27 mouse cellular contexts compared by ENCODE assay signal in the genomic region with DNA sequence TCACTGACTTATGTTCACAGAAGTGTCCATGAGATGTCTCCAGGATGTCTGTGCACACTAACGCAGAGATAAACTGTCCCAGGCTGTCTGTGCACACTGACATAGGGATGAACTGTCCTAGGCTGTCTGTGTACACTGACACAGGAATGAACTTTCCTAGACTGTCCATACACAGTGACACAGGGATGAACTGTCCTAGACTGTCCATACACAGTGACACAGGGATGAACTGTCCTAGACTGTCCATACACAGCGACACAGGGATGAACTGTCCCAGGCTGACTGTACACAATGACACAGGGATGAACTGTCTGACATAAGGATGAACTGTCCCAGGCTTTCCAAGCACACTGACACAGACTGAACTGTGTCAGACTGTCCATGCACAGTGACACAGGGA.
DNase-seq lines count a peak whose midpoint lies in the region; ATAC-seq and TF ChIP-seq lines count a peak whose summit lies in the region.
"Had no signal": no experiment of that assay in that cellular context is flagged by ENCODE, and none has a peak within 500 bp of the region (broad histone marks: within the 10 kb centered on the region; RNA-seq: fewer than 3 reads in every experiment).

No protein-coding gene starts in this region.

- H3K4me2 ChIP-seq in embryonic facial prominence, embryonic 11.5 days (ENCODE audit: low read depth, low read length) = no peak overlapping the region
- no peak overlapping the region for H3K4me2 ChIP-seq in liver, embryonic 11.5 days
- no peak overlapping the region for H3K4me2 ChIP-seq in embryonic facial prominence, embryonic 12.5 days (replicated peaks)
- no peak overlapping the region for H3K4me2 ChIP-seq in liver, embryonic 14.5 days (ENCODE audit: low read depth)
- H3K4me2 ChIP-seq in midbrain, embryonic 14.5 days (ENCODE audit: low read length) = no peak overlapping the region
- H3K4me2 ChIP-seq: forebrain, embryonic 13.5 days; hindbrain, embryonic 14.5 days; limb, embryonic 15.5 days; neural tube, embryonic 12.5 days had no signal

- no peaks in the 10 kb centered on the region for H3K27me3 ChIP-seq in embryonic facial prominence, embryonic 11.5 days (ENCODE audit: control insufficient read depth, insufficient read depth, low read length)
- no peaks in the 10 kb centered on the region for H3K27me3 ChIP-seq in embryonic facial prominence, embryonic 10.5 days (replicated peaks; ENCODE audit: low read depth, poor library complexity, severe bottlenecking)
- no peaks in the 10 kb centered on the region for H3K27me3 ChIP-seq in liver, embryonic 11.5 days (replicated peaks; ENCODE audit: control insufficient read depth, insufficient read depth, low read length)
- H3K27me3 ChIP-seq in embryonic facial prominence, embryonic 12.5 days = no peaks in the 10 kb centered on the region
- no peaks in the 10 kb centered on the region for H3K27me3 ChIP-seq in liver, embryonic 14.5 days (ENCODE audit: control insufficient read depth, insufficient read depth, low read length)
- H3K27me3 ChIP-seq in midbrain, embryonic 14.5 days (ENCODE audit: control insufficient read depth, insufficient read depth, low read length) = no peaks in the 10 kb centered on the region
- H3K27me3 ChIP-seq: forebrain, embryonic 13.5 days; limb, embryonic 15.5 days; neural tube, embryonic 12.5 days; Patski had no signal

- H3K4me3 ChIP-seq in embryonic facial prominence, embryonic 11.5 days (ENCODE audit: low read depth, low read length) = no peak overlapping the region
- no peak overlapping the region for H3K4me3 ChIP-seq in embryonic facial prominence, embryonic 10.5 days
- no peak overlapping the region for H3K4me3 ChIP-seq in liver, embryonic 11.5 days (ENCODE audit: low read depth, low read length)
- no peak overlapping the region for H3K4me3 ChIP-seq in embryonic facial prominence, embryonic 12.5 days
- no peak overlapping the region for H3K4me3 ChIP-seq in liver, embryonic 14.5 days (ENCODE audit: insufficient read depth in 1 of 2, low read depth in 2 of 2, low read length in 2 of 2)
- no peak overlapping the region for H3K4me3 ChIP-seq in midbrain, embryonic 14.5 days (replicated peaks; ENCODE audit: low read depth, low read length)
- H3K4me3 ChIP-seq: forebrain, embryonic 13.5 days; heart, embryonic 10.5 days; layer of hippocampus, adult 2 months; limb, embryonic 15.5 days; midbrain, embryonic 10.5 days; myocyte; neural tube, embryonic 12.5 days had no signal

- H3K4me1 ChIP-seq in embryonic facial prominence, embryonic 11.5 days (ENCODE audit: control insufficient read depth, insufficient read depth, low read length) = no peaks in the 10 kb centered on the region
- no peaks in the 10 kb centered on the region for H3K4me1 ChIP-seq in embryonic facial prominence, embryonic 10.5 days
- no peaks in the 10 kb centered on the region for H3K4me1 ChIP-seq in liver, embryonic 11.5 days (replicated peaks; ENCODE audit: control insufficient read depth, insufficient read depth, low read length)
- H3K4me1 ChIP-seq in embryonic facial prominence, embryonic 12.5 days = no peaks in the 10 kb centered on the region
- no peaks in the 10 kb centered on the region for H3K4me1 ChIP-seq in liver, embryonic 14.5 days (replicated peaks; ENCODE audit: control insufficient read depth in 2 of 2, insufficient read depth in 2 of 2, low read length in 1 of 2)
- H3K4me1 ChIP-seq in midbrain, embryonic 14.5 days (ENCODE audit: control insufficient read depth, insufficient read depth, low read length) = no peaks in the 10 kb centered on the region
- H3K4me1 ChIP-seq: forebrain, embryonic 13.5 days; heart, embryonic 10.5 days; limb, embryonic 15.5 days; midbrain, embryonic 10.5 days; neural tube, embryonic 12.5 days had no signal

- no peak overlapping the region for H3K27ac ChIP-seq in embryonic facial prominence, embryonic 11.5 days (replicated peaks; ENCODE audit: low read depth, low read length)
- H3K27ac ChIP-seq in embryonic facial prominence, embryonic 10.5 days (replicated peaks) = no peak overlapping the region
- no peak overlapping the region for H3K27ac ChIP-seq in liver, embryonic 11.5 days (ENCODE audit: low read depth, low read length)
- H3K27ac ChIP-seq in embryonic facial prominence, embryonic 12.5 days = no peak overlapping the region
- H3K27ac ChIP-seq in liver, embryonic 14.5 days = no peak overlapping the region
- no peak overlapping the region for H3K27ac ChIP-seq in midbrain, embryonic 14.5 days (replicated peaks; ENCODE audit: low read depth, low read length)
- H3K27ac ChIP-seq: forebrain, embryonic 13.5 days; heart, embryonic 10.5 days; hindbrain, embryonic 14.5 days; layer of hippocampus, adult 2 months; limb, embryonic 15.5 days; midbrain, embryonic 10.5 days; neural tube, embryonic 12.5 days had no signal

- 92% methylated on average over 2 of the region's 2 CpGs for WGBS in embryonic facial prominence, embryonic 11.5 days
- 96% methylated on average over 2 of the region's 2 CpGs for WGBS in embryonic facial prominence, embryonic 10.5 days
- WGBS in liver, embryonic 11.5 days = 92% methylated on average over 2 of the region's 2 CpGs
- WGBS in embryonic facial prominence, embryonic 12.5 days = 90% methylated on average over 2 of the region's 2 CpGs
- WGBS in liver, embryonic 14.5 days (ENCODE audit: insufficient replicate concordance) = 66% methylated on average over 2 of the region's 2 CpGs
- 99% methylated on average over 2 of the region's 2 CpGs for WGBS in midbrain, embryonic 14.5 days

- no peak overlapping the region for H3K9ac ChIP-seq in embryonic facial prominence, embryonic 11.5 days (replicated peaks; ENCODE audit: low read length)
- H3K9ac ChIP-seq in liver, embryonic 11.5 days (ENCODE audit: low read depth, low read length) = no peak overlapping the region
- no peak overlapping the region for H3K9ac ChIP-seq in embryonic facial prominence, embryonic 12.5 days
- H3K9ac ChIP-seq in liver, embryonic 14.5 days (replicated peaks) = no peak overlapping the region
- no peak overlapping the region for H3K9ac ChIP-seq in midbrain, embryonic 14.5 days (replicated peaks; ENCODE audit: low read length)
- H3K9ac ChIP-seq: forebrain, embryonic 13.5 days; hindbrain, embryonic 14.5 days; limb, embryonic 15.5 days; neural tube, embryonic 12.5 days had no signal

- no peaks in the 10 kb centered on the region for H3K36me3 ChIP-seq in embryonic facial prominence, embryonic 11.5 days (replicated peaks; ENCODE audit: control insufficient read depth, insufficient read depth, low read depth, low read length)
- no peaks in the 10 kb centered on the region for H3K36me3 ChIP-seq in embryonic facial prominence, embryonic 10.5 days (replicated peaks)
- H3K36me3 ChIP-seq in liver, embryonic 11.5 days (ENCODE audit: control insufficient read depth, insufficient read depth, low read length) = no peaks in the 10 kb centered on the region
- no peaks in the 10 kb centered on the region for H3K36me3 ChIP-seq in embryonic facial prominence, embryonic 12.5 days
- no peaks in the 10 kb centered on the region for H3K36me3 ChIP-seq in liver, embryonic 14.5 days (replicated peaks; ENCODE audit: control insufficient read depth, insufficient read depth, low read depth)
- no peaks in the 10 kb centered on the region for H3K36me3 ChIP-seq in midbrain, embryonic 14.5 days (ENCODE audit: control insufficient read depth, insufficient read depth, low read length)
- H3K36me3 ChIP-seq: heart, embryonic 10.5 days; limb, embryonic 15.5 days; midbrain, embryonic 10.5 days; neural tube, embryonic 12.5 days had no signal

- no peaks in the 10 kb centered on the region for H3K9me3 ChIP-seq in embryonic facial prominence, embryonic 11.5 days (replicated peaks; ENCODE audit: control insufficient read depth, low read length)
- no peaks in the 10 kb centered on the region for H3K9me3 ChIP-seq in embryonic facial prominence, embryonic 10.5 days
- H3K9me3 ChIP-seq in liver, embryonic 11.5 days (ENCODE audit: control insufficient read depth, low read length) = no peaks in the 10 kb centered on the region
- H3K9me3 ChIP-seq in embryonic facial prominence, embryonic 12.5 days = no peaks in the 10 kb centered on the region
- no peaks in the 10 kb centered on the region for H3K9me3 ChIP-seq in liver, embryonic 14.5 days (ENCODE audit: control insufficient read depth, low read length)
- no peaks in the 10 kb centered on the region for H3K9me3 ChIP-seq in midbrain, embryonic 14.5 days (ENCODE audit: control insufficient read depth, low read length)
- H3K9me3 ChIP-seq: forebrain, embryonic 13.5 days; heart, embryonic 10.5 days; limb, embryonic 15.5 days; midbrain, embryonic 10.5 days; neural tube, embryonic 12.5 days had no signal

- no peak for DNase-seq in embryonic facial prominence, embryonic 11.5 days (ENCODE audit: low spot score)
- no peak for DNase-seq in embryonic facial prominence, embryonic 10.5 days (ENCODE audit: low spot score)
- DNase-seq in liver, embryonic 11.5 days (ENCODE audit: low spot score) = no peak
- no peak for DNase-seq in liver
- DNase-seq in liver, embryonic 14.5 days (ENCODE audit: low read depth in 3 of 3, low spot score in 3 of 3) = no peak
- no peak for DNase-seq in midbrain, embryonic 14.5 days
- DNase-seq: adrenal gland, postnatal 25 days; cerebellum, adult 11-12 months; cerebellum, adult 9-11 months; embryo, embryonic 11 days; gastrocnemius, postnatal 10 days; kidney, adult 11 months; kidney, postnatal 36 days; right cerebral cortex, postnatal 4 days; thymus, postnatal 4 days had no signal

- TF ChIP-seq EP300 in liver, embryonic 14.5 days (IDR thresholded peaks at IDR 0.05; ENCODE audit: low read depth) = no peak

- TF ChIP-seq CTCF in liver, embryonic 14.5 days (IDR thresholded peaks at IDR 0.05; ENCODE audit: low read depth) = no peak

- ATAC-seq in embryonic facial prominence, embryonic 11.5 days (replicated peaks; ENCODE audit: insufficient number of reproducible peaks, low FRiP score, low TSS enrichment, low read depth) = 0 out of 2 replicates have a peak, but pooled peaks have one; percentile 29
- peak; percentile 34; the same call in 1 of the 2 replicates for ATAC-seq in liver, embryonic 11.5 days (replicated peaks; ENCODE audit: low FRiP score)
- ATAC-seq in embryonic facial prominence, embryonic 12.5 days (ENCODE audit: insufficient number of reproducible peaks, insufficient read depth, low FRiP score, low TSS enrichment) = 0 out of 2 replicates have a peak, but pooled peaks have one; percentile 35
- ATAC-seq in liver, embryonic 14.5 days (ENCODE audit: insufficient read depth) = peak; percentile 26; the same call in 1 of the 2 replicates
- ATAC-seq in midbrain, embryonic 14.5 days (ENCODE audit: low FRiP score, low TSS enrichment) = no peak
- ATAC-seq: forebrain, embryonic 13.5 days; inflammation-experienced regulatory T-cells, adult 6 months; midbrain, embryonic 16.5 days; Patski had no signal
